Mouse (Mus musculus): ENCODE data around the gene Btbd35f27. TPM values are rescaled to one million over a fixed set of nuclear protein-coding genes. Genes with fewer than 3 reads are reported as not detected.
"Not testable (repeated sequence)": the region's sequence is repeated elsewhere in the genome, so short reads cannot be mapped to it uniquely, and the experiment has no call there.

Gene Btbd35f27
- total RNA-seq (2014; rRNA removed; ENCODE audit: low replicate concordance) (not detected in 2 replicates), polyA plus RNA-seq (2015; fragmentation: Nextera tagmentation; extraction: Ambion mirVana) (not detected in 2 replicates)

DNA sequence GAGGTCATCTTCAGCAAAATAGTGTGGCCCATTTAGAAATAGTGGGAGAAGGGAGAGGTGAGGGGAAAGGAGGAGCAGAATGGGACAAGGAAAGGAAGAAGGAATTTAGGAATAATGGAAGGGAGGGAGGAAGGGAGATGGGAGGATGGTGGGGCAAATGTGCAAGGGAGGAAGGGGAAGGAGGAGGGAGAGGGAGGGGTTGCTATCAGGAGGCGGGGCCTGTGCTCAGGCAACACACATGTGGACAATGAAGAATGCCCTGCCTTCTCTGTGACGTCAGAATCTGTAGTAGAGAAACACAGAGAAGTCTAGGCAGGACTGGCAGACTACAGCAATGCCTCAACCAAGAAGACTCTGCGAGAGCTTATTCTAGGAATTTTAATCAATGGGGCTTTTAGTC, at the start of gene Btbd35f27:
Gene Btbd35f27 (plus strand): TSS at position 301 of the 400 bp plus-strand sequence.
- not testable (repeated sequence) for H3K27ac ChIP-seq (ENCODE audit: low read depth); H3K27me3 ChIP-seq (ENCODE audit: control insufficient read depth, insufficient read depth, low read length); H3K9me3 ChIP-seq (replicated peaks; ENCODE audit: control insufficient read depth, low read length); H3K36me3 ChIP-seq (replicated peaks; ENCODE audit: control insufficient read depth, insufficient read depth, low read length); H3K4me3 ChIP-seq (ENCODE audit: low read depth, low read length); H3K4me1 ChIP-seq (ENCODE audit: control insufficient read depth, insufficient read depth); DNase-seq (ENCODE audit: low spot score); H3K9ac ChIP-seq (replicated peaks; ENCODE audit: low read depth, low read length); H3K4me2 ChIP-seq (ENCODE audit: low read depth, low read length); ATAC-seq (ENCODE audit: insufficient read depth, low read depth)
- WGBS: 71% methylated on average over 1 of the region's 3 CpGs

Other genes starting within 250 kb of the Btbd35f27 start
- gene Btbd35f4, start 151.6 kb upstream of the Btbd35f27 start, total RNA-seq (2014; rRNA removed; ENCODE audit: low replicate concordance): not detected in 2 replicates
- gene Btbd35f4, start 151.6 kb upstream of the Btbd35f27 start, polyA plus RNA-seq (2015; fragmentation: Nextera tagmentation; extraction: Ambion mirVana): not detected in 2 replicates